Mouse (Mus musculus) heart, postnatal 0 days (tissue): ENCODE data around the gene Hoxb9. TPM values are rescaled to one million over a fixed set of nuclear protein-coding genes. Genes with fewer than 3 reads are reported as not detected.
A peak's percentile ranks its signal among the peaks of the same experiment; 100 is the strongest.

ENCODE experiments used
- ATAC-seq: fragments of 200-750 bp; cut with Nextera tagmentation; 2 replicates; pipeline ENCODE4 v1.8.0; 2017; ENCODE audit warnings: low read depth, moderate number of reproducible peaks, moderate library complexity; ENCODE audit not compliant: insufficient read depth
- DNase-seq: peaks from one replicate; pipeline ENCODE4 v3.0.0-alpha.2; 2016; ENCODE audit warnings: low spot score
- H3K27ac ChIP-seq: fragments of 300-500 bp; sonication (generic); 2 replicates; pipeline ENCODE4 v1.5.1; 2014; ENCODE audit warnings: low read depth, mild to moderate bottlenecking
- H3K27me3 ChIP-seq: fragments of 300-500 bp; sonication (generic); 2 replicates; pipeline ENCODE4 v1.6.1; 2014; ENCODE audit warnings: low read length, mixed read lengths; ENCODE audit not compliant: control insufficient read depth, insufficient read depth
- H3K36me3 ChIP-seq: fragments of 300-500 bp; sonication (generic); replicated peaks from 2 replicates; pipeline ENCODE4 v1.6.1; 2014; ENCODE audit warnings: low read length, mixed read lengths; ENCODE audit not compliant: control insufficient read depth, insufficient read depth
- H3K4me1 ChIP-seq: fragments of 300-500 bp; sonication (generic); 2 replicates; pipeline ENCODE4 v1.6.1; 2014; ENCODE audit warnings: antibody characterized with exemption; ENCODE audit not compliant: control insufficient read depth, insufficient read depth
- H3K4me2 ChIP-seq: fragments of 300-500 bp; sonication (generic); 2 replicates; pipeline ENCODE4 v1.6.1; 2014; ENCODE audit warnings: low read depth, mild to moderate bottlenecking, low read length, moderate library complexity
- H3K4me3 ChIP-seq: fragments of 300-500 bp; sonication (generic); 2 replicates; pipeline ENCODE4 v1.5.1; 2014; ENCODE audit warnings: low read depth, low read length
- H3K9ac ChIP-seq: fragments of 300-500 bp; sonication (generic); replicated peaks from 2 replicates; pipeline ENCODE4 v1.6.1; 2014; ENCODE audit warnings: low read depth, low read length, mixed read lengths
- H3K9me3 ChIP-seq: fragments of 300-500 bp; sonication (generic); replicated peaks from 2 replicates; pipeline ENCODE4 v1.6.1; 2016; ENCODE audit warnings: low read length; ENCODE audit not compliant: control insufficient read depth
- CTCF ChIP-seq: IDR thresholded peaks from 2 replicates; pipeline ENCODE4 v1.5.1; 2016; ENCODE audit warnings: antibody characterized with exemption, control low read depth, low read depth
- EP300 ChIP-seq: IDR thresholded peaks from 2 replicates; pipeline ENCODE4 v1.6.1; 2016; ENCODE audit warnings: antibody characterized with exemption, low read depth
- WGBS: fragments of 180-500 bp; shearing (Covaris S2); extraction: QIAGEN DNeasy Blood & Tissue Kit; methylation state at CpG from one replicate; pipeline ENCODE4 v1.1.7; 2014; 5-methylcytosine and 5-hydroxymethylcytosine counted together
- polyA plus RNA-seq: library from polyadenylated mRNA; unstranded; fragments of >200 nt; fragmentation: Nextera tagmentation; extraction: Ambion mirVana; gene quantifications from 2 replicates; pipeline ENCODE4 v1.2.1, GENCODE M21; 2015
- total RNA-seq: library from RNA; depleted of rRNA; stranded (reverse); fragments of >200 nt; gene quantifications from 2 replicates; pipeline ENCODE4 v1.2.3, GENCODE M21; 2014; ENCODE audit warnings: low replicate concordance

The Hoxb9 gene
- total and polyA plus RNA-seq, 2 experiments from 2014 or later: not detected

DNA sequence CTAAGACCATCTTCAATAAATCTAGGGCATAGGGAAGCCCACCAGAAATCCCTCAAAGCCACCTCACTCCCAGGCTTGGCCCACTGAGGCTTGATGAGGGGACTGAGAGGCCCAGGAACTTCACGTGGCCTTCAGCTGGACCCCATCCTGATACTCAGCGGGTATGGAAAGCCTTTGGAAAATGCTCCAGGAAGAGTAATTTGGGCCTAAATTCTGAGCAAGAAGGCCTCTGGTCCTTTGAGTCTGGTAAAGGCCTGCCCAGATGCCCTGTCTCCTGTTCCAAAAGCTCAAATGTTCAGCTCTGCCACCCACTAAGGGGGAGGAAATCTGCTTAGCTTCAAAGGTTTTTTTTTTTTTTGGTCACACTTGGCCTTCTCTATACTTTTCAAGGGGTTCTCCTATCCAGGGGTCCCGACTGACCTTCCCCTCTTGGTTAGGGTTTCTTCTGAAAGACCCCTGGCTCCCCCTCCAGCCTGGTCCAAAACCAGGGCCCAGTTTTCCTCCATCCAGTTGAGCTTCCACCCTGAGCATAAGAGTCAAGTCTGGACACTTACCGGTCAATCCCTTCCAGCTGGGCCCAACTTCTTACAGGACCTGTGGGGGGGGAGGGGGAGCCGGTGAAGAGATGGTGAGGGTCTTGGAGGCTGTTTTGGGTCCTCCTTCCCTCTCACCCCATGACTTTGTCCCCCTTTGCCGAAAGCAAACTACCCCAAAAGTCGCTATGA is 35.1 kb downstream of the Hoxb9 start:
- ATAC-seq (no peak), DNase-seq (no peak)
- 32% methylated on average over 7 of the region's 7 CpGs for WGBS
- Histone ChIP-seq H3K4me3 (no peak overlapping the region), H3K9me3 (no peaks in the 10 kb centered on the region), H3K9ac (no peak overlapping the region), H3K4me1 (no peaks in the 10 kb centered on the region), H3K36me3 (no peaks in the 10 kb centered on the region), H3K4me2 (no peak overlapping the region), H3K27ac (no peak overlapping the region), H3K27me3 (peaks cover 100% of the 10 kb centered on the region)
- TF ChIP-seq CTCF (no peak), EP300 (no peak)

- H3K27ac ChIP-seq: no peak overlapping the region
- H3K9ac ChIP-seq: no peak overlapping the region
- no peak for DNase-seq
- H3K4me1 ChIP-seq: no peaks in the 10 kb centered on the region
- TF ChIP-seq EP300: no peak
- H3K4me2 ChIP-seq: no peak overlapping the region
- H3K36me3 ChIP-seq: no peaks in the 10 kb centered on the region
- WGBS: 24% methylated on average over 13 of the region's 13 CpGs
- H3K9me3 ChIP-seq: no peaks in the 10 kb centered on the region
- no peak for ATAC-seq
- H3K27me3 ChIP-seq: peaks cover 100% of the 10 kb centered on the region
- H3K4me3 ChIP-seq: no peak overlapping the region
Observed at GRCm38 (mm10) chr11:96306908-96307269, 35.6 kb downstream of the Hoxb9 start.

DNA sequence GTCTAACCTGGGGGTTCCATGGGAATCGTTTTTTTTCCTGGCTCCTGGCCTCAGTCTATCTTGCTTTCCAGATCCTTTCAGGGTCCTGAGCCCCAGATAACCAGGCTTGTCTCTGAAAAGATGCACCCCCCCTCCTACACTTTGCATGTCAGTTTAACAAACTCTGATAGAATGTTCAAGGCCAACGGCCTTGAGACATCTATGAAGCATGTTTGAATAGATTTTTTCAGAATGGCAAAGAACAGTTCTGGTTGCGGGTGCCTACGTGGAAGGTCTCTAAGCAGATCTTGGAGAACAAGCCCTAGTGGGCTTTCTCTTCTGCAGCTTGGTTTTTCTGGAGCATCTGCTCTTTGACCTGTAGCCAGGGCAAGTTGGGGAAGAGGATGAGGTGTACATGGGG is 37.5 kb downstream of the Hoxb9 start:
- no peaks in the 10 kb centered on the region for H3K4me1 ChIP-seq
- no peaks in the 10 kb centered on the region for H3K9me3 ChIP-seq
- no peaks in the 10 kb centered on the region for H3K36me3 ChIP-seq
- no peak for DNase-seq
- no peak overlapping the region for H3K9ac ChIP-seq
- H3K4me2 ChIP-seq: no peak overlapping the region
- no peak for ATAC-seq
- TF ChIP-seq EP300: no peak
- no peak for TF ChIP-seq CTCF
- peaks cover 100% of the 10 kb centered on the region for H3K27me3 ChIP-seq
- H3K4me3 ChIP-seq: no peak overlapping the region
- WGBS: 26% methylated on average over 4 of the region's 4 CpGs
- H3K27ac ChIP-seq: no peak overlapping the region

GRCm38 (mm10) chr11:96309288-96309687 is 38.0 kb downstream of the Hoxb9 start:
- Histone ChIP-seq H3K4me2 (no peak overlapping the region), H3K27ac (no peak overlapping the region), H3K9ac (no peak overlapping the region), H3K4me3 (no peak overlapping the region), H3K9me3 (no peaks in the 10 kb centered on the region), H3K27me3 (peaks cover 100% of the 10 kb centered on the region), H3K36me3 (no peaks in the 10 kb centered on the region), H3K4me1 (no peaks in the 10 kb centered on the region)
- DNase-seq (no peak), ATAC-seq (no peak)
- TF ChIP-seq EP300: no peak
- TF ChIP-seq CTCF: no peak
- 41% methylated on average over 4 of the region's 4 CpGs for WGBS

DNA sequence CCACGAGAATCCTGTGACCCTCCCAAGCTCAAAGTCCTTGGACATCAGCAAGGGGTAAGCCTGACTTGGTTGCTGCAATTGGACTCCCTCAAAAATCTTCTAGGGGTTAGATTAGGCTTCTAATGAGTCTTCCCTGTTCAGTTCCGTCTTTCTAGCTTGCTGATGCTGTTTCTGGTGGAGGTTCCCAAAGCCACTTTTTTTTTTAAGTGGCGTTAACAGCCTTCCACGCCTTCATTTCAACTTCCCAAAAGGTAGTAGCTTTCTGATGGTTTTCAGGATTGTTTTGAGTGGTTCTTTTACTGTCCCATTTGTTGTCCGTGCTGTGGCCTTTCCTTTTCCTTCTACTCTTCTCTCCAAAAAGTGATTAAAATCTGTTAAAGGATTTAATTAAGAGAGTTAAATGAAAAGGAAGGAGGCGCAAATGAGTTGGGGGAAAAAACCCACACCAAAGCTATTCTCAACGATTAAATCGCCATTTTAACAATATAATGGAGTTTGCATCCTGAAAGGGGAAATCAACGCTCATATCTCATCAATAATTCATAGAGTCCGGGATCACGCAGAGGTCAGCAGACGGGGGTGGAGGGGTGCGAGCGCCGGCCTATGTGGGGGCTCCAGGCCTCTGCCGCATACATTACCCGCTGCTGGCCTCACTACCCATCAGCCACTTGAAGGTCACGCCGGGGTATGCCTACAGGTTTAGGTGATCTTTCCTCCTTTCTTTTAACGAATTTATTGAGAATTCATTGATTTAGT is 39.1 kb downstream of the Hoxb9 start:
- no peak overlapping the region for H3K4me2 ChIP-seq
- WGBS: 19% methylated on average over 20 of the region's 20 CpGs
- TF ChIP-seq CTCF: no peak
- no peak for TF ChIP-seq EP300
- no peak overlapping the region for H3K9ac ChIP-seq
- ATAC-seq (no peak), DNase-seq (no peak)
- no peaks in the 10 kb centered on the region for H3K9me3 ChIP-seq
- peaks cover 100% of the 10 kb centered on the region for H3K27me3 ChIP-seq
- no peaks in the 10 kb centered on the region for H3K36me3 ChIP-seq
- no peak overlapping the region for H3K4me3 ChIP-seq
- no peak overlapping the region for H3K27ac ChIP-seq
- no peaks in the 10 kb centered on the region for H3K4me1 ChIP-seq

DNA sequence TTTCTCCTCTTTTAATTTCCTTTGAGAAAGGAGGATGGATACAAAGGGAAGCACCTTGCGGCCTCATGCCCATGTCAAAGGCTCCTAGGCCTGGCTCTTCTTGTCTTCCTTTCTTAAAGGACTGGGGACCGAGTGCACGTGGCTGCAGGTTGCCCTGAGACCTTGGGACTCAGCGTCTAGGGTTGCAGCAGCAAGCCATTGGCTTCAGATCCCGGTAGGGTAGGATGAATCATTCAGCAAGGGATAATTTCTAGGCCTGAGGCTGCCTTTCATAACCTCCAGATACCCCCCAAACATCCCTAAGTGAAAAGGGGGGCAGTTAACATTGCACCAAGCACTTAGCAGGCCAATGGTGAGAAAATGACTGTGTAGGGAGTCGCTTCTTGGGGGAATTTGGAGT is 39.8 kb downstream of the Hoxb9 start:
- no peak for ATAC-seq
- H3K36me3 ChIP-seq: no peaks in the 10 kb centered on the region
- TF ChIP-seq CTCF (no peak), EP300 (no peak)
- WGBS: 15% methylated on average over 6 of the region's 6 CpGs
- peaks cover 100% of the 10 kb centered on the region for H3K27me3 ChIP-seq
- peak overlapping the region; percentile 40 for H3K4me3 ChIP-seq
- DNase-seq: no peak
- no peaks in the 10 kb centered on the region for H3K4me1 ChIP-seq
- peak overlapping the region; percentile 47 for H3K4me2 ChIP-seq
- no peaks in the 10 kb centered on the region for H3K9me3 ChIP-seq
- H3K27ac ChIP-seq: no peak overlapping the region
- no peak overlapping the region for H3K9ac ChIP-seq
